Mouse (Mus musculus): ENCODE data around the gene Iqcb1. TPM values are rescaled to one million over a fixed set of nuclear protein-coding genes. Genes with fewer than 3 reads are reported as not detected.
A peak's percentile ranks its signal among the peaks of the same experiment; 100 is the strongest.
"Not testable (repeated sequence)": the region's sequence is repeated elsewhere in the genome, so short reads cannot be mapped to it uniquely, and the experiment has no call there.

Gene Iqcb1
- total RNA-seq (2021) = 10 to 100 TPM; 25.9 to 30.6 TPM
- long read RNA-seq, experiment 1, partial matches to known transcripts = 1 of 12 reads
- long read RNA-seq, experiment 1, other reads (novel, unspliced or antisense) = 9 of 12 reads
- long read RNA-seq, experiment 2, partial matches to known transcripts = 9 of 36 reads
- long read RNA-seq, experiment 2, other reads (novel, unspliced or antisense) = 23 of 36 reads

GRCm38 (mm10) chr16:36828054-36828786 is at the start of gene Iqcb1:
Iqcb1 (plus strand) TSS chr16:36828385.
- DNase-seq (ENCODE audit: low spot score in 2 of 2) = peak; percentile 61 to 69

GRCm38 (mm10) chr16:36784146-36784545 is 44.0 kb upstream of the Iqcb1 start:
- DNase-seq (ENCODE audit: low spot score in 2 of 2) = no peak

GRCm38 (mm10) chr16:36784594-36785313 is 43.4 kb upstream of the Iqcb1 start, which contains the start of gene Slc15a2:
Slc15a2 (minus strand) TSS chr16:36784962.
- no peak for DNase-seq (ENCODE audit: low spot score in 2 of 2)

GRCm38 (mm10) chr16:36786466-36786865 is 41.7 kb upstream of the Iqcb1 start:
- DNase-seq (ENCODE audit: low spot score in 2 of 2) = no peak

GRCm38 (mm10) chr16:36790166-36790565 is 38.0 kb upstream of the Iqcb1 start:
- no peak for DNase-seq (ENCODE audit: low spot score in 2 of 2)

- DNase-seq (ENCODE audit: low spot score in 2 of 2) = no peak
These were observed 33.2 kb upstream of the Iqcb1 start for GRCm38 (mm10) chr16:36794976-36795375.

GRCm38 (mm10) chr16:36798334-36798733 is 29.9 kb upstream of the Iqcb1 start:
- DNase-seq (ENCODE audit: low spot score in 2 of 2) = no peak

- no peak for DNase-seq (ENCODE audit: low spot score in 2 of 2)
These were observed 25.8 kb upstream of the Iqcb1 start for GRCm38 (mm10) chr16:36802361-36802760.

- DNase-seq (ENCODE audit: low spot score in 2 of 2) = no peak
These were observed 19.6 kb upstream of the Iqcb1 start for GRCm38 (mm10) chr16:36808616-36809015.

- no peak for DNase-seq (ENCODE audit: low spot score in 2 of 2)
These were observed 14.5 kb upstream of the Iqcb1 start for GRCm38 (mm10) chr16:36813680-36814079.

GRCm38 (mm10) chr16:36816916-36817315 is 11.3 kb upstream of the Iqcb1 start:
- no peak for DNase-seq (ENCODE audit: low spot score in 2 of 2)

- DNase-seq (ENCODE audit: low spot score in 2 of 2) = peak; percentile 9 to 26
These were observed 10.8 kb upstream of the Iqcb1 start for GRCm38 (mm10) chr16:36817321-36817926.

GRCm38 (mm10) chr16:36820016-36820415 is 8.2 kb upstream of the Iqcb1 start:
- DNase-seq (ENCODE audit: low spot score in 2 of 2) = no peak

- no peak for DNase-seq (ENCODE audit: low spot score in 2 of 2)
These were observed 7.4 kb upstream of the Iqcb1 start for GRCm38 (mm10) chr16:36820747-36821146.

GRCm38 (mm10) chr16:36821474-36821873 is 6.7 kb upstream of the Iqcb1 start:
- DNase-seq (ENCODE audit: low spot score in 2 of 2) = no peak

- no peak for DNase-seq (ENCODE audit: low spot score in 2 of 2)
These were observed 553 bp upstream of the Iqcb1 start for GRCm38 (mm10) chr16:36827611-36828053.

GRCm38 (mm10) chr16:36828820-36829219 is 635 bp downstream of the Iqcb1 start:
- no peak for DNase-seq (ENCODE audit: low spot score in 2 of 2)

GRCm38 (mm10) chr16:36846894-36847293 is 18.7 kb downstream of the Iqcb1 start:
- not testable (repeated sequence) for DNase-seq (ENCODE audit: low spot score in 2 of 2)

- DNase-seq (ENCODE audit: low spot score in 2 of 2) = no peak
These were observed 23.0 kb downstream of the Iqcb1 start for GRCm38 (mm10) chr16:36851202-36851601.

GRCm38 (mm10) chr16:36863585-36863984 is 35.4 kb downstream of the Iqcb1 start:
- DNase-seq (ENCODE audit: low spot score in 2 of 2) = no peak

- no peak for DNase-seq (ENCODE audit: low spot score in 2 of 2)
These were observed 41.3 kb downstream of the Iqcb1 start for GRCm38 (mm10) chr16:36869442-36869841.
